Mouse (Mus musculus) T-cell, adult 2 months (primary cell): Measurements from ENCODE around the gene Mrpl47.
"Not testable (repeated sequence)": the region's sequence is repeated elsewhere in the genome, so short reads cannot be mapped to it uniquely, and the experiment has no call there.

Experiments
- DNase-seq: peaks from one replicate; pipeline ENCODE4 v3.0.0; 2022; ENCODE audit warnings: low spot score

The Mrpl47 gene

DNA sequence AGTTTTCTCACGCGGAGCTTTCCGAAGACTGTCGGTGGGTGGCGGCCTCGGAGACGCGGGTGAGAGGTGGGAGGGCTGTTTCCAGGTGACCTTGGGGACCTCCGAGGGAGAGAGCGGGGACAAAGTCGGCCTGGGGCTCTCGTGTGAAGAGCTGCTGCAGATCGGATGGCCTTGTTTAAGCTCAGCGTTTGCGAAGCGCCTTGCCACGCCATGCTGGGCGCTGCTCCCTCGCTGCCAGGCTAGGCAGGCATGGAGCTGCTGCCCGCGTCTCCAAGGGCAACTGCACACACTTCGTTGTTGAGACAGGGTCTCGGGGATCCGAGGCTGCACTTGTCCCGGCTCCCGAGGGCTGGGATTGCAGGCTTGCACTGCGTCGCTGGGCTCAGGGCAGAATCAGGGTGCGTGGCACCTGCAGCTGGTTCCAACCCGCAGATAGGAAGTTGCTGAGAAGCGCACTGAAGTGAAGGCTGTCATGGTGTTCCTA is at the start of gene Mrpl47:
Gene Mrpl47 (minus strand): TSS at position 434 of the 484 bp plus-strand sequence.
- no peak for DNase-seq

DNA sequence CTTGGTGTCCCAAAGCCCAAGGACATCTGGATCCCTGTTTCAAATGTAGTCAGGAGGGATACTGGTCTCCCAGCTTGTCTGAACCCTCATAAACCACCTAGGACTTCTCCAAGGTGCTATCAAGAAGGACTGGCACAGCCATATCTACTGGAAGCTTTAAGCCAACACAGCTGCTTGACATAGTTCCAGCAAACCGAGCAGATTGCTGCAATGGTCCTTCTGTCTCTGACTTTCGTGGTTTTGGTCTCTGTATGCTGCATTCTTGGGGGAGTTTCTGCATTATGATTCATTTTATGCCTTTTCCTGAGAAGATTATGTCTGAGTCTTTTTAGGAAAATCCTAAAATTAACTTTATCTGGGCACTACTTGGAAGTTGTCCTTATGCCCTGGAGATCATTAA is 33.4 kb upstream of the Mrpl47 start:
- DNase-seq = no peak

DNA sequence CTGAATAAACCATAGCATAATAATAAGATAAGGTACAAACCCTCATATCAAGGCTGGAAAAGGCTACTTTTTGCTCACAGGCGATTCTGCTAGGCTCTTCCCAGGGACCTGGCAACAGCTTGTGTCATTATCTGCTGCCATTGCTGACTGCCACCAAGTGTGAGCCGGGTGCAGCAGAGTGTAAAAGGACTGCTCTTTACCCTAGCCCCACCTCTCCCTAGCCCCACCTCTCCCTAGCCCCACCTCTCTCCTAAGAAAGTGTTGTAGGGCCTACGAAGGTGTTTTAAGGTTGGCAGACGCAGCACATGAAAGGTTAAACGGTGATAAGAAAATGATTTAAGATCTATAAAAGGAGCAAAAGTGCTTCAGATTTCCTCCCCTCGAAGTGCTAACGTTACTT is 26.5 kb upstream of the Mrpl47 start:
- no peak for DNase-seq

DNA sequence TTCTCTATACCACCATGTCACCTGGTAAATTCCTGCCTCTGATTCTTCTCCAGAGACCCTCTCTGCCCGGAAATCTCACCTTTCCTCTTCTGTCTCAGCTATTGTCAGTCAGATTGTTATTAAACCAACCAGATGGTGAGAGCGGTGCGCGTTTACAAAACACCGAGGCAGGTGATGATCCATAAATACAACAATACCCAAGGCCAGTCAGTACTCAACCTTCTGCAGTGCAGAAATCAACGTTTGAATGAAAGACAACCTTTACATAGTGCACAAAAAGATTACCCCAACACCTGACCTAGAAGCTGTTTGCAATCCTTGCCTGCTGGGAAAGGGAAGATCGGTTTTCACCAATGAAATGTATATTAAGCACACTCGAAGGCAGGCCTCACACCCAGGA is 25.6 kb upstream of the Mrpl47 start:
- no peak for DNase-seq

DNA sequence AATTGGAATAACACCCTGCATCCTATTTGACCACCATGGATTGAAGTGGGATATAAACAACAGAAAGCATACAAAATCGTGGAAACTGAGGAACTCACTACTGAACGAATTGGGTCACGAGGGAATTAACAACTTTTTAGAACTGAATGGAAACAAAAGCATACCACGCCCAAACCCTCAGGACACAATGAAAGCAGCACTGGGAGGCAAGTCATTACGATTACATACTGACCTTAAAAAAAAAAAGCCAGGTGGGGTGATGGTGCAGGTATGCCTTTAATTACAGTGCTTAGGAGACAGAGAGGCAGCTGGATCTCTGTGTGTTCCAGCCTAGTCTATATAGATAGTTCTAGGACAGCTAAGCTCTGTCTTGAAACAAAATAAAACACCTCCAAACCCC is 21.8 kb upstream of the Mrpl47 start:
- no peak for DNase-seq

DNA sequence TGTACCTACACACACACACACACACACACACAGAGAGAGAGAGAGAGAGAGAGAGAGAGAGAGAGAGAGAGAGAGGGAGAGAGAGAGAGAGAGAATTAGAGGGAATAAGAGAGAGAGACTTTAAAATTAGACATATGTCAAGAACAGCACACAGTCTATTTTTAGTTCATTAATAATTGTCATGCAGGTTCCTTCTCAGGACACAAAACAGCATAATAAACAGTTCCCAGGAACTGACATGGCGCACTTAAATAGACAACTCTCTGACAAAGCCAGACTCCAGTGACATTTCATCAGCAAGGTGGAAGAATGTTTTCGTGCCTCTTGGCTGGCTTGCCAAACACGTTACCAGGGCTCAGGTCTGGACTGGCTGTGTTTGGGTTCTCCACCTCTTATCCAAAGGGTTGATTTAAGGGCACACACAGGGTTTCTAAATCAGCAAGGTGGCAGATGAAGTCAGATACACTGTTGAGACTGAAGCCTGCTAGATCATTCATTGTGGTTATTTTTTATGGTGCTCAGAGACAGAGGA is 17.0 kb upstream of the Mrpl47 start:
- no peak for DNase-seq

DNA sequence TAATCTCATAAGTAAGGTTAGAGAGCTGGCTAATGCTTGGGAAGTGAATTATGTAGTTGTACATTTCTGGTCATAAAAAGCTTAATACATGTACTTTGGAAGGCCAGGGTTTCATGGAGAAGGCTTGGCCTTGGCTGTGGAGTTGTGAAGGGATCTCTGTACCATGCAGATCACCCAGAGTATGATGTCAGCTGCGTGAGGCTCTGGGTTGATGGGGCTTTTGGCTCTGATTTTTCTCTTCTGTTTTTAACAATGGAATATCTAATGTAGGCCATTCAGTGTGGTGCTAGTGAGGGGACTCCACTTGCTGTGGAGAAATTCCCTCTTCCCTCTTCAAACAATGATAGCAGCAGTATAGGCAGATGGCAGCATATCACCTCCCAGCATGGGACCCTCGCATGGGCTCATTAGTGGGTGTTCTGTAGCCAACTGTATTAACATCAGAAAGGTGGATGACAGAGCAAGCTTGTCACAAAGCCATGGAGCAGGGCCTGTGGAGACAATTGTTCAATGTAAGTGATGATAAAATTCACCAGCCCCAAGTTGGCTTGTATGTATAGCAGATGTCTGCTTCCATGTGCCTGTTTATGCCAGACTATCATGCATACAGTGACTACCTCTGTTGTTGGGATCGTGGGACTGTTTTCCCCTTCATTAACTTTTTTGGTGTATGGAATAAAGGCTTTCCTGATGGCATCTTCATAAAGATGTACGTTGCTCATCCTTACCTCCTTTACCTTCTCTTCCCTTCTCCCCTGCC is 12.6 kb upstream of the Mrpl47 start:
- DNase-seq = no peak

DNA sequence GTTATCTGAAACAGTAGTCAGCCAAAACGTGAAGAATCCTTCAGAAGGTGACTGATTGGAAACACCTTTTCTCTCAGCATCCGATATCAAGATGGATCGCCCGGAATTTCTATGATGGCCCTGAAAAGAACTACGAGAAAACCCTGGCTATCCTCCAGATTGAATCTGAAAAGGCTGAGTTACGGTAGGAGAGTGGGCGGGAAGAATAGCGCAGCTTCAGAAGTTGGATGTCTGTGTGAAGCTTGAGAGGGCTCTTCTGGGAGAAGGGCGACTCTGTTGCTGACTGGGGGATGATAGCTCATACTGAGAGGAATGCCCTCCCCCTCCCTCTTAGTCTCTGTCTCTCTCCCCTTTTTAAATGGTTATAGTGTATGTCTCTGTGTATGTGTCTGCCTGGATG is 11.0 kb upstream of the Mrpl47 start:
- DNase-seq = no peak

DNA sequence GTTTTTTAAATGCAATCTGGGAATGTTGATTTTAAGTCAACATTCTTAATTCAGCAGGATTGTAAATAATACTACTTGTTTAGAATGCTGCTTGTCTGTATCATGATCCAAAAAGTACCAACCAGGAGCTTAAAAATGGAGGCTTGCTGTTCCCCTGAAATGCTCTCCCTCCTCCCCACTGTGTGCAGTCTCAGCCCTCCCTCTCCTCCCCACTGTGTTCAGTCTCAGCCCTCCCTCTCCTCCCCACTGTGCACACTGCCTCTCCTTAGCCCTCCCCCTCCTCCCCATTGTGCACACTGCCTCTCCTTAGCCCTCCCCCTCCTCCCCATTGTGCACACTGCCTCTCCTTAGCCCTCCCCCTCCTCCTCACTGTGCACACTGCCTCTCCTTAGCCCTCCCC is 8.0 kb upstream of the Mrpl47 start:
- not testable (repeated sequence) for DNase-seq

DNA sequence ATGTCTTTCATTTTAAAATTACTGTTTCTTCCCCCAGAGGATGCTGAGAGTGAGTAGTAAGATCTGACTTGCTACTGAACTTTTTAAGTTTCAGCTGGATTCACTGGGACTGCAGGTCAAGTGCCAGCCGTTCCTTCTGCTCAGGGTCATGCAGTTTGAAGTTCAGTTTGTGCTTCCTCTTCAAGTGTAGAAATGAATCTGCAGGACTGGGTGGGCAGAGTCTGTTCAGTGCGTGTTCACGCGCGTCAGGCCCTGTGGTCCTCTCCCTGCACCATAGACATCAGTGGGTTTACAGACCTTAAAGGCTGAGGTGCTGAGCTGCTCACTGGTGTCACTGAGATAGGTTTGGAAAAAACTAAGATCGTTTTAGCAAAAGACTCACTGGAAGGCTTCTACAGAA is 7.6 kb upstream of the Mrpl47 start:
- DNase-seq = no peak

DNA sequence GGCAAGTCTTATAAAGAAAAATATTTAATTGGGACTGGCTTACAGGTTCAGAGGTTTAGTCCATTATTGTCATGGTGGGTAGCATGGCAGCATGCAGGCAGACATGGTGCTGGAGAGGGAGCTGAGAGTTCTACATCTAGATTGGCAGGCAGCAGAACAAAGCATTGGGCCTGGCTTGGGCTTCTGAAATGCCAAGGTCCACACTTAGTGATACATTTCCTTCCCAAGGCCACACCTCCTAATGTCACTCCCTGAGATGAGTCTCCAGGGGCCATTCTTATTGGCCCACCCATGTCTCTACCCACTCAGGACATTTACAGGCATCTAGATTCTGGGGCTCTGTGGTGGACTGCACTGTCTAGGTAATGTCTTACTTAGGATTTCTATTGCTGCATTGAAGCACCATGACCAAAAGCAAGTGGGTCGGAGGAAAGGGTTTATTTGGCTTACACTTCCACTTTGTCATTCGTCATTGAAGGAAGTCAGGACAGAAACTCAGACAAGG is 4.9 kb upstream of the Mrpl47 start:
- DNase-seq = no peak

DNA sequence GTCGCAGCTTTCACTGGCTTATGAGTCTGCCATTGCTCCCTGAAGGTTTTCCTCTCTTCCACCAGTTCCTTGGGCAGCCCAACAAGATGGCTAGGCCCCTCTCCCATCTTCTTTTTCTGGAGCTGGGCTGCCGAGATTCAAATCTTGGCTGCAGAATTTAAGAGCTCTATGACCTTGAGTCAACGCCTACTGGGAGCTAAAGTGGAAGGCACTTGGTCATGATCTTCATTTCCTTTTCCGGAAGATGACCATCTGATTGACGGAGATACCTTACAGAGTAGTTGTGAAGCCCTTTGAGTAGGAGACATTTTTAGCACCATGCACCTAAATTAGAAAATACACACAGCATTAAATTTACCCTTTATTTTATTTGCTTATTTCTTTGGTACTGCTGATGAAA is 1.1 kb upstream of the Mrpl47 start:
- no peak for DNase-seq

DNA sequence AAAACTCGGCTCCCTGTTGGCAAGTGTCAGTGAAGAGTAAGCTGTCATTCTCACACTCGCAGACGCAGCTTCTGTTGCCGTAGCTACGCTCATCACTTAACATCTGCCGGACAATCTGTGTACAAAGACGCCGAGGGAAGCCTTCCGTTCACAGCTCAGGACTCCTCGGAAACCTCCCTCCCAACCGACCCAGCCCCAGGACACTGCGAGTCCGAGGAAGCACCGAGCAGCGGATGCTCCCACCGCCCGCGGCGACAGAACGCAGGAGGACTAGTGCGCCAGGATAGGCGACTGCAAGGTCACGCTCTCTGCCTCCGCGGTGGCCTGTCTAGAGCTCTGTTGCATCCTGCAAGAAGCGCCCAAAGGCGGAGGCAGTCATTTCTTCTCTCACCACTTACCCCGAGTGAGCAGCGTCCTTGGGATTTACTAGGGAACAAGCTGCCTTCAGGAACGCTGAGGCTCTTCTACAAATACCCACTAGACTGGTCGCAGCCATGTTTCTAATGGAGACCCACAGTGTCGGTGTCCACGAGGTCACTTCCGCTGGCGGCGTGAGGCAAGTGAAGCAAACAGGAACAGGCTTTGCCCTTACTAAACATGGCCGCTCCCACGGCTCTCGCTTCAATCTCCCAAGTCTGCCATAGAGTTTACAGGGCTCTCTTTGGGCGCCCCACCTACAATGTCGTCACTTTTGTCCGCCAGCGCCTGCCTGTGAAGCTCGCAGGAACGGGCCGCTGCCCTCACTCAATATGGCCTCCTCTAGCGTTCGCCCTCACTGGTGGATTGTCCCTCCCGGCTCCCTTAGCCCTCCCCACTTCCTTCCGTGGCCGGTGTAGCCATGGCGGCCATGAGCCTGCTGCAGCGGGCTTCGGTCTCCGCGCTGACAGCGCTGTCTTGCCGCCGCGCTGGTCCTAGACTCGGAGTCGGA is 897 bp downstream of the Mrpl47 start, which contains the start of gene Ndufb5:
Gene Ndufb5 (plus strand): TSS at position 747 of the 928 bp plus-strand sequence.
- DNase-seq = peak; percentile 99

DNA sequence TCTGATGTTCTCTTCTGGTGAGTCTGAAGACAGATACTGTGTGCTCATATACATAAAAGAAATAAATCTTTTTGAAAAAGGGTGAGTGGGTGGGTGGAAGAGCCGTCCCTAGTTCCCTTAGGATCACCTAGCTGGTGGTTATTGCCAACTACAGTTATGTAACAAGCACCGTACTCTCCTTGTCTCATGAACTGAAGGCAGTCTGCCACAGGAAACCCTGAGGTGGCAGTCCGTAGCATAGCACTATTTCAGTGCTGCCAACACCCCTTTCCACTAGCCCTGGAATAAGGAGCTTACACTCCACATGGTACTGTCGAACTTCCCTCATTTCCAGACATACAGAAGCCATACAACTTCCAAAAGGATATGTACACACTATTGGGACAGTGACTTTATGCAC is 9.5 kb downstream of the Mrpl47 start:
- no peak for DNase-seq

DNA sequence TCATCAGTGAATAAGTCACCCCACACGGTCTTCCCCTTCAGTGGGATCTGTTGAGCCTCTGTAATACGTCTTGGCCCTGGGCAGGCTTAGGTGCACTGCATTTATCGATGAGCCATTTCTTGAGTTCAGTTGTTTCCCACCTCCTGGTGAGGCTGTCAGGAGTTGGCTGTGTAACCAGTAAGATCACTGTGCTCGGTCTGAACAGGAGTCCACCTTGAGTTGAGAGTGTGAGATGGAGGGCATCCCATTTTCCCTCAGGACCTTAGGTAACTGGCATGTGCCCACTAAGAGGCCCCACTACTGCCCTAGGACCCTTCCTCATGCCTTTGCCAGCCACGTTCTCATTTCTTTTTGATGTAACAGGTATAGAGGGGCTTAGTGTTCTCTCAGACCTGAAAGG is 11.5 kb downstream of the Mrpl47 start:
- DNase-seq = no peak

DNA sequence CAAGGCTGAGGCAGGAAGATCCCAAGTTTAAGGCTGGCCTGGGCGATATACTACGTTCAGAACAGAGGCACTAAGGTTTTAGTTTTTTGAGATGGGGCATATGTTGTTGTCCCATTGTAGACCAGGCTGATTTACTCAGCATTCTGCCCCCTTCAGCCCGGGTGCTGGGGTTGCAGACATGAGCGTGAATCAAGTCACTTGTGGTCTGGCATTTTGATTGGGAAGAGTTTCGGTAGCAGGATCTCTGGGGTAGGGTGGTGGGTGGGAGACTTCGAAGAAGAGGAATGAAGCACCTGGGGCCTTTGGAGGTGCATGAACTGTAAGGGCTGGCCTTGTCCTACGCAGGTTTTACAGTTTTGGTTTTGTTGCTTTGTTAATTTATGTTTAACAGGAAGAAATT is 13.2 kb downstream of the Mrpl47 start:
- DNase-seq = no peak

DNA sequence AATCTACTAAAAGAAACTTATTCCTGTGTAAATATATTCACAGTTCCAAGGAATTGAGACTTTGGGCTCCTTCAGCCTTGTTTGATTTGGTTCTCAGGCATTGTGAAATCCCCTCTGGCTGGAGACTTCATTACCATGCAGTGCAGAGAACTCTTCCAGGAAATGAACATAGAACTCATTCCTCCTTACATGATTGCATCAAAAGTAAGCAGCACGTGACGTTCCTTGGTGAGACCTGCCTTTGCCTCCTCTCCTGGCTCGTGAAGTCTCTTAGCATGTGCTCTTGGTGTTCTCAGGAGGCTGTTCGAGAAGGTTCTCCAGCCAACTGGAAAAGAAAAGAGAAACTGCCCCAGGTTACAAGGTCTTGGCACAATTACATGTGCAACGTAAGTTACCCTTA is 19.1 kb downstream of the Mrpl47 start:
- no peak for DNase-seq

DNA sequence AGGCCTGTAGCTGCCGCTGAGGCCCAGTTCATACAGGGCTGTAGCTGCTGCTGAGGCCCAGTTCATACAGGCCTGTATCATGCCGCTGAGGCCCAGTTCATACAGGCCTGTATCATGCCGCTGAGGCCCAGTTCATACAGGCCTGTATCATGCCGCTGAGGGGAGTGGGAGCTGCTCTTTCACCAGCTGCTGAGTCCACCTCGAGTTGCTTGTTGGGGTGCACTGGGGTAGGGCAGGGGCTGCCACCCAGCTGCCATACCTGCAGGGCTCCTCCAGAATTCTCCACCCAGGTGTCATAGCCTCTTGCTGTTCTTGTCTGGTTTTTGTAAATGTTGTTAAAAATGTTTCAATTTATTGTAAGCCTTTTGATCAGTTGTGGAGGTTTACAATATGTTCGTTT is 20.0 kb downstream of the Mrpl47 start:
- DNase-seq = not testable (repeated sequence)

DNA sequence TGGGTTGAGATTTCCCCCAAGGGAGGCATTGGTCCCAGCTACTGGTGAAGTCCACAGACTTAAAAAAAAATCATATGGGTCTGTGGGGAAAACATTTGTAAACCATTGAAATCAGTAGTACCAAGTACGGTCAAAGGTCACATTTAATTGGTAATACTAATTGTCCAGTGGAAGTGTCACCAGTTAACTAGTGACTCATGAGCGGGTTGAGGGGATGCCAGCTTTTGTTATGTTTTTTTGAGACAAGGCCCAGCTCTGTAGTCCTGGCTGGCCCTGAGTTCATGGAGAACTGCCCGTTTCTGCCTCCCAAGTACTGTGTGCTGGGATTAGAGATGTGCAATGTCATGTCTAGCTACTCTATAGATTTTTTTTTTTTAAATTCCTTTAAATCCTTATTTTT is 23.7 kb downstream of the Mrpl47 start:
- DNase-seq = no peak

DNA sequence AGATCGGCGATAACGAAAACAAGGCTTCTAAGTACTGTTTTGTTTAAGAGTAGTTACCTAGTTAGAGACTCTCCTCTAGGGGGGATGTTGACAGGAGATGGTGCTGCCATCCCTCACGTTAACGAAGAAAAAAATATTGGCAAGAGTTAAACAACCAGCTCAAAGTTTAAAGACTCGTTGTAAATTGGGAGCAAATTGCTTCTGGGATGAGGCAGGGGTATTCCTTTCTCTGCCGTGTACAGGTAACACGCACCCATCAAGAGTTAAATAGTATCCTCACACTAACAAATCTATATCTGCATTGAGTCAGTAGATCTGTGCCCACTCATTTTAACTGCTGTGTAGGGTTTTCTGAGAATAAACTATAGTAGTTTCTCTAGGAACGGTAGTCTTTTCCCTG is 28.0 kb downstream of the Mrpl47 start:
- no peak for DNase-seq

DNA sequence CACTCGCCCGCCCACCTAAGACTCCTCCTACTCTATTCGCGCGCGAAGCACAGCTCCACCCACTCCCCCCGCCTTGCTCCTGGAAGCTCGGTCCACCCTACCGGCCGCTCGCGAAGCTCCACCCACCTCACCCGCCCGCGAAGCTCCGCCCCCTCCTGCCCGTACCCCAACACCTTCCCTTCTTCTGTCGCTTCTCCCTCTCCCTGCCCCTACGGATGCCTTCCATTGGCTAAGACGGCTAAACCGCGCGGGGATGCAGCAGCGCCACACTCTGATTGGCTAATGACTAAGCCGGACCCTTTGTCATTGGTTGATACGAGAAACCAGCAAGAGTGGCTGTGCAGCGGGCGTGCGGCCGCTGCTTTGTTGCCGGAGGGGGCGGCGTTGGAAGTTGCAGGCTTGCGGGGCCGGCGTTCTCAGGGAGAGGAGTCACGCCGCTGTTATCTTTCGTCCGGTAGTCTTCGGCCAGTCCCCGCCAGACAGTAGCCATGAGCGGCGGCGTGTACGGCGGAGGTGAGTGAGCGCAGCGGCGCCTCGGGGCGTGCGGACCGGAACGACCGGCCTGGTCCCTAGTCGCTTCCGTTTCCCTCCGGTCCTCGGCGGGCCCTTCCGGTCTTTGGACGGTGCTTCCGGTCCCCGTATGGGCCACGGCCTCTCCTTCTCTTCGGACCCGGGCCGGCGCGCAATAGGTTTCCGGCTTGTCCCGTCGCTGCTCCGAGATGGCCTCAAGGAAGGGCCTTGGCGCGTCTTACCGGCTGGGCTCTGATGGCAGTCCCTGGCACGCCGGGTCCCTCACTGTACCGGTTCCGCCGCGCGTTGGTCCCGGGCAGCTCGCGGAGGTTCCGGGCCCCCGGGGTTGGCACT is 28.8 kb downstream of the Mrpl47 start:
- DNase-seq = peak; percentile 97

DNA sequence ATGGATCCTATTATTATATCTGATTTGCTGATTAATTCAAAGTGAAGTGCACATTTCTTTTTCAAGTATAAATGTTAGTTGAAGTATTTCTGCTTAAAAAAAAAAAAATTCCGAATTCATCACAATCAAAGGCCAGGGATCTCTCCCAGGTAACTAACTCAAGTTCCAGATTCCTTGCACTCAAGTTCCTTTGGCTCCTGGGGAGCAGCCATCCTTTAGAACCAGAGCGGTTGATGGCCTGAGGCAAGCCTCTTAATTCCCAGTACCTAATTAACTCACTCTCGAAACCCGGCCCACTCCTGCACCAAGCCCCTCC is 29.4 kb downstream of the Mrpl47 start:
- DNase-seq = no peak
